Mouse (Mus musculus) myocyte (in vitro differentiated cells): ENCODE measurements around the gene Pamr1.

Experiments
- E2F4 ChIP-seq: IDR thresholded peaks from one replicate; pipeline ENCODE4 v1.6.1; 2011; ENCODE audit warnings: mild to moderate bottlenecking, control low read depth, moderate library complexity; ENCODE audit not compliant: insufficient read depth
- POLR2A ChIP-seq: IDR thresholded peaks from one replicate; pipeline ENCODE4 v1.6.1; 2011; ENCODE audit warnings: low read depth, mild to moderate bottlenecking, control low read depth, moderate library complexity; ENCODE audit not compliant: insufficient read length

- TF ChIP-seq E2F4 (no peak), POLR2A (no peak)
Measured at GRCm38 (mm10) chr2:102541404-102542125, 8.2 kb upstream of the Pamr1 start.
